Mouse (Mus musculus): ENCODE measurements around the gene Lrpap1.

- TF ChIP-seq POLR2A (IDR thresholded peaks at IDR 0.05; ENCODE audit: low read depth, low read length) (no peak), CTCF (IDR thresholded peaks at IDR 0.05; ENCODE audit: extremely low read depth, insufficient read length, insufficient replicate concordance, low read depth, low read length) (no peak)
Observed at GRCm38 (mm10) chr5:35133468-35133867, 27.9 kb upstream of the Lrpap1 start.
